Mouse (Mus musculus) testis, adult 2 months (tissue): ENCODE measurements at regions not wholly inside any gene's neighbourhood (a gene's known extent, or its start where the extent isn't known, plus 50 kb on each side); places are given as distances from the start of the nearest gene placed in this dataset.

Experiments
- CTCF ChIP-seq: fragments of 200-500 bp; IDR thresholded peaks from 2 replicates; pipeline ENCODE4 v1.5.1; 2012; ENCODE audit warnings: low read depth, mild to moderate bottlenecking, inconsistent platforms, low read length, moderate library complexity; ENCODE audit not compliant: control insufficient read depth, insufficient read depth, insufficient replicate concordance
- POLR2A ChIP-seq: fragments of 200-500 bp; IDR thresholded peaks from 2 replicates; pipeline ENCODE4 v1.6.1; 2012; ENCODE audit warnings: low read depth, mild to moderate bottlenecking, inconsistent platforms, low read length, moderate library complexity; ENCODE audit not compliant: control insufficient read depth

- TF ChIP-seq POLR2A (no peak), CTCF (no peak)
These were observed 97.2 kb downstream of the Aldh8a1 start for GRCm38 (mm10) chr10:21474242-21474641.
